Mouse (Mus musculus): ENCODE measurements around the gene Saysd1. TPM values are rescaled to one million over a fixed set of nuclear protein-coding genes. Genes with fewer than 3 reads are reported as not detected.

Gene Saysd1
- total and polyA plus RNA-seq, 3 experiments, result 2.6 to 5.0 (median 2.8) TPM

DNA sequence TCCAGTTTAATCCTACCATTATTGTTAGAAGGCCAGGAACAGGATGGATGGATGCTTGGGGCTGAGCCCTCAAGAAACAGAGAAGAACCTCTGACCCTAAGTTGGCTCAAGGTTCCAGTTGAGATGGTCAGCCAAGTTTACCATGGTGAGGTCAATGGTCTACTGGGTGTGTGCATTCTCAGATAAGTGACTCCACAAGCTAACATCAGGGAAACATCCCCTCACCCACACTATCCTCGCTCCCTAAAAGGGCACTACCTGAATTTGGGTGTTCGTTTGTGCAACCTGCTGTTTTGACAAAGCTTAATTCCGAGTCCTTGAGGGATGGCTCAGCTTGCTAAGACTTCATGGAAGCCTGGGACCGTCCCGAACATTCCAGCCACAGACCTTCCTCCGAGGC, 42.0 kb upstream of the Saysd1 start:
- Histone ChIP-seq H3K27me3 (ENCODE audit: control insufficient read depth, insufficient read depth, low read length) (no peaks in the 10 kb centered on the region), H3K79me2 (replicated peaks; ENCODE audit: control insufficient read depth, insufficient read depth, low read length) (no peaks in the 10 kb centered on the region), H3K27ac (no peak overlapping the region), H3K4me1 (ENCODE audit: control insufficient read depth, insufficient read depth, low read length) (peaks cover 4% of the 10 kb centered on the region), H3K9ac (ENCODE audit: low read depth, low read length) (no peak overlapping the region), H3K36me3 (ENCODE audit: control insufficient read depth, insufficient read depth, low read length) (no peaks in the 10 kb centered on the region), H3K4me3 (peak overlapping the region; percentile 55)
- WGBS, result 12% methylated on average over 6 of the region's 6 CpGs
- TF ChIP-seq POLR2A (IDR thresholded peaks at IDR 0.05; ENCODE audit: insufficient read depth, low read depth, low read length) (no peak), CTCF (IDR thresholded peaks at IDR 0.05) (no peak), EP300 (IDR thresholded peaks at IDR 0.05; ENCODE audit: insufficient read depth, low read depth, low read length) (no peak)
- no peak for DNase-seq
- intact Hi-C loops (cut with DNase I), result no loop called here

DNA sequence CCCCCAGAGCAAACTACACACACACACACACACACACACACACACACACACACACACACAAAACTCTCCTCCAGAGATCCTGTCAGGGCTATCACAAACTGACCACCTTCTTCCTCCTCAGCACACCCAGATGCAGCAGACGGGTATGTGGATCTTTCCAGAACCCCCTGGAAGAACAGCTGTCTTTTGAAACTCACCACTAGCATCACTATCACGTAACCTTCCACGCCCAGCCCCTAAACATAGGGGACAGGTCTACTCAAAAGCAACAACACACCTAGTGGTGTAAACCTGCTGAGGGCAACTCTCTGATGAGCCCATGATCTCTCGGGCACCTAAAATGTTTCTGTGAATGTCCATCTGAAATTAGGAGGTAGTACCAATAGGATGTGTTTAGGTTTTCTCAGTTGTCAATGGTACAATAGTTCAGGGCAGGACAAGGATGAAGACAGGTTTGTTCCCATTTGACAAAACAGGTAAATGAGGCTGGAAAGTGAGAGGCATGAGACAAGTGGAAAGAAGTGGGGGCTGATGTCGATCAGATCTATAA, 41.5 kb upstream of the Saysd1 start:
- intact Hi-C loops (cut with DNase I), result no loop called here
- TF ChIP-seq CTCF (IDR thresholded peaks at IDR 0.05) (no peak), EP300 (IDR thresholded peaks at IDR 0.05; ENCODE audit: insufficient read depth, low read depth, low read length) (no peak), POLR2A (IDR thresholded peaks at IDR 0.05; ENCODE audit: insufficient read depth, low read depth, low read length) (no peak)
- H3K27ac ChIP-seq, result no peak overlapping the region
- WGBS, result 86% methylated on average over 5 of the region's 5 CpGs
- H3K79me2 ChIP-seq (replicated peaks; ENCODE audit: control insufficient read depth, insufficient read depth, low read length), result no peaks in the 10 kb centered on the region
- peaks cover 4% of the 10 kb centered on the region for H3K4me1 ChIP-seq (ENCODE audit: control insufficient read depth, insufficient read depth, low read length)
- H3K4me3 ChIP-seq, result no peak overlapping the region
- H3K27me3 ChIP-seq (ENCODE audit: control insufficient read depth, insufficient read depth, low read length), result no peaks in the 10 kb centered on the region
- H3K9ac ChIP-seq (ENCODE audit: low read depth, low read length), result no peak overlapping the region
- no peaks in the 10 kb centered on the region for H3K36me3 ChIP-seq (ENCODE audit: control insufficient read depth, insufficient read depth, low read length)
- DNase-seq, result no peak

DNA sequence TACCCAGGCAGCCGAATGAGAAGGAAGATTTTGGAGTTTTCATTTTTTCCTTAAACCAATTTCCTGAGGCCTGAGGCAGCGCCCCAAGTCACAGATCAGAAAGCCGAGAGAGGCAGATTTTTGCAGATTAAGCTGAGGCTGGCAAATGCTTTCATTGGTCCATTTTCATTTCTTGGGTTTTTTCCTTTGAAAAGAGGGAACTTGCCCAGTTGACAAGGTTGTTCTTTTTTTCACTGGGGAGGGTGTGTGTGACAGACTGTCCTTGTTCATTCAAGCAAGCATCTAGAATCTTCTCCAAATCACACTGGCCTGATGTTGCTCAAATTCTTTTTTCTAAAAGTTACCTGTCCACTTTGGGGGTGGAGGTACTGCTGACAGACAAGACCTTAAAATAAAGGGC, 40.7 kb upstream of the Saysd1 start:
- H3K4me3 ChIP-seq, result no peak overlapping the region
- WGBS, result 75% methylated on average over 3 of the region's 3 CpGs
- no peak overlapping the region for H3K27ac ChIP-seq
- no peak overlapping the region for H3K9ac ChIP-seq (ENCODE audit: low read depth, low read length)
- intact Hi-C loops (cut with DNase I), result no loop called here
- H3K4me1 ChIP-seq (ENCODE audit: control insufficient read depth, insufficient read depth, low read length), result peaks cover 4% of the 10 kb centered on the region
- H3K27me3 ChIP-seq (ENCODE audit: control insufficient read depth, insufficient read depth, low read length), result no peaks in the 10 kb centered on the region
- no peaks in the 10 kb centered on the region for H3K79me2 ChIP-seq (replicated peaks; ENCODE audit: control insufficient read depth, insufficient read depth, low read length)
- DNase-seq, result no peak
- H3K36me3 ChIP-seq (ENCODE audit: control insufficient read depth, insufficient read depth, low read length), result no peaks in the 10 kb centered on the region
- TF ChIP-seq EP300 (IDR thresholded peaks at IDR 0.05; ENCODE audit: insufficient read depth, low read depth, low read length) (no peak), POLR2A (IDR thresholded peaks at IDR 0.05; ENCODE audit: insufficient read depth, low read depth, low read length) (no peak), CTCF (IDR thresholded peaks at IDR 0.05) (no peak)

- no peak for DNase-seq
- TF ChIP-seq POLR2A (IDR thresholded peaks at IDR 0.05; ENCODE audit: insufficient read depth, low read depth, low read length), result no peak
- TF ChIP-seq CTCF (IDR thresholded peaks at IDR 0.05), result no peak
- no peak for TF ChIP-seq EP300 (IDR thresholded peaks at IDR 0.05; ENCODE audit: insufficient read depth, low read depth, low read length)
- Histone ChIP-seq H3K4me3 (no peak overlapping the region), H3K79me2 (replicated peaks; ENCODE audit: control insufficient read depth, insufficient read depth, low read length) (no peaks in the 10 kb centered on the region), H3K36me3 (ENCODE audit: control insufficient read depth, insufficient read depth, low read length) (no peaks in the 10 kb centered on the region), H3K9ac (ENCODE audit: low read depth, low read length) (no peak overlapping the region), H3K27me3 (ENCODE audit: control insufficient read depth, insufficient read depth, low read length) (no peaks in the 10 kb centered on the region), H3K27ac (no peak overlapping the region), H3K4me1 (ENCODE audit: control insufficient read depth, insufficient read depth, low read length) (peaks cover 4% of the 10 kb centered on the region)
- intact Hi-C loops (cut with DNase I), result no loop called here
- WGBS, result 60% methylated on average over 4 of the region's 4 CpGs
These were observed 40.3 kb upstream of the Saysd1 start for GRCm38 (mm10) chr14:20178593-20178992.

DNA sequence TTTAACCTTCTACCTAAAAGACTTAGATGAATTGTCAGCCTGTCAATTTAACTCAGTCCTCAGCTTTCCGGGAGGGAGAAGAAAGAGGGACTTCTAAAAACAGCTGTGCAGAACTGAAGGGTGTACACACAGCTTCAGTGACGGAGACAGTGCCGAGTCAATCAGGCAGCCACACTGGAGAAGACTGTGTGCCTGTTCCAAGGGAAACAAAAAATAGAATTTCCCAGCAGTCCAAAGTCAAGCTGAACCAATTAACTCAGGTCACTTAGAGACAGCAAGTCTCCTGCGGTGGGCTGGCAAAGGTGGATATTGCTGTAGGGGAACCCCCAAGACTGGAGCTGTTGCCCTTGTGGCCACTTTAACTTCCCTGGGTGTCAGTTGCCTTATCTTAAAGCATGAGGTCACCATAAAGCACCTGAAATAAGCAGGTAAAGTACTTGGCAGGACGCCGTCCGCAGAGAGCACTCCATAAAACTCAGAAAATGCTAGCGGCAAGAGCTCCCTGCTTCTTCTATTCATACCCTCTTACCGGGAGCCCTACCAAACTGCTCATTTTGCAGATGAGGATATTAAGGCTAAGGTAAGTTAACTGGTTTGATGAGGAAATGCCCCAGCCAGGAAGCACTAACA, 39.3 kb upstream of the Saysd1 start:
- H3K27me3 ChIP-seq (ENCODE audit: control insufficient read depth, insufficient read depth, low read length), result no peaks in the 10 kb centered on the region
- H3K9ac ChIP-seq (ENCODE audit: low read depth, low read length), result no peak overlapping the region
- H3K36me3 ChIP-seq (ENCODE audit: control insufficient read depth, insufficient read depth, low read length), result no peaks in the 10 kb centered on the region
- no peak for TF ChIP-seq CTCF (IDR thresholded peaks at IDR 0.05)
- no peak overlapping the region for H3K27ac ChIP-seq
- intact Hi-C loops (cut with DNase I), result no loop called here
- H3K79me2 ChIP-seq (replicated peaks; ENCODE audit: control insufficient read depth, insufficient read depth, low read length), result no peaks in the 10 kb centered on the region
- H3K4me3 ChIP-seq, result no peak overlapping the region
- no peak for DNase-seq
- peaks cover 4% of the 10 kb centered on the region for H3K4me1 ChIP-seq (ENCODE audit: control insufficient read depth, insufficient read depth, low read length)
- 93% methylated on average over 9 of the region's 9 CpGs for WGBS

GRCm38 (mm10) chr14:20175705-20176104, 37.4 kb upstream of the Saysd1 start:
- H3K36me3 ChIP-seq (ENCODE audit: control insufficient read depth, insufficient read depth, low read length), result no peaks in the 10 kb centered on the region
- H3K9ac ChIP-seq (ENCODE audit: low read depth, low read length), result no peak overlapping the region
- no peak overlapping the region for H3K4me3 ChIP-seq
- no peaks in the 10 kb centered on the region for H3K27me3 ChIP-seq (ENCODE audit: control insufficient read depth, insufficient read depth, low read length)
- TF ChIP-seq CTCF (IDR thresholded peaks at IDR 0.05) (no peak), POLR2A (IDR thresholded peaks at IDR 0.05; ENCODE audit: insufficient read depth, low read depth, low read length) (no peak), EP300 (IDR thresholded peaks at IDR 0.05; ENCODE audit: insufficient read depth, low read depth, low read length) (no peak)
- H3K4me1 ChIP-seq (ENCODE audit: control insufficient read depth, insufficient read depth, low read length), result peaks cover 2% of the 10 kb centered on the region
- no peak for DNase-seq
- H3K27ac ChIP-seq, result no peak overlapping the region
- intact Hi-C loops (cut with DNase I), result no loop called here
- no peaks in the 10 kb centered on the region for H3K79me2 ChIP-seq (replicated peaks; ENCODE audit: control insufficient read depth, insufficient read depth, low read length)
- WGBS, result 87% methylated on average over 4 of the region's 4 CpGs
